Mouse (Mus musculus) heart, embryonic 14.5 days (tissue): ENCODE measurements at regions not wholly inside any gene's neighbourhood (a gene's known extent, or its start where the extent isn't known, plus 50 kb on each side); places are given as distances from the start of the nearest gene placed in this dataset.

Experiments used
- ATAC-seq: fragments of 200-750 bp; cut with Nextera tagmentation; 2 replicates; pipeline ENCODE4 v1.8.0; 2017; ENCODE audit warnings: low read depth, moderate TSS enrichment; ENCODE audit not compliant: insufficient number of reproducible peaks, insufficient read depth, low FRiP score
- H3K27ac ChIP-seq, 2 experiments: fragments of 200-500 bp in 1 of 2; fragments of 300-500 bp in 1 of 2; sonication (generic) in 1 of 2; replicated peaks in 1 of 2; 2 replicates each; pipeline ENCODE4 v1.5.1; 2012 to 2014; ENCODE audit warnings: low read depth in 2 of 2, low read length in 2 of 2, control low read depth in 1 of 2, mild to moderate bottlenecking in 1 of 2, mixed read lengths in 1 of 2; ENCODE audit not compliant: control insufficient read depth in 1 of 2, insufficient read depth in 1 of 2
- H3K27me3 ChIP-seq: fragments of 300-500 bp; sonication (generic); 2 replicates; pipeline ENCODE4 v1.6.1; 2014; ENCODE audit warnings: mild to moderate bottlenecking, low read length, control low read depth; ENCODE audit not compliant: control insufficient read depth, insufficient read depth
- H3K36me3 ChIP-seq: fragments of 300-500 bp; sonication (generic); 2 replicates; pipeline ENCODE4 v1.6.1; 2014; ENCODE audit warnings: mild to moderate bottlenecking, control low read depth, low read length, mixed read lengths; ENCODE audit not compliant: control insufficient read depth, insufficient read depth
- H3K4me1 ChIP-seq, 2 experiments: fragments of 200-500 bp in 1 of 2; fragments of 300-500 bp in 1 of 2; sonication (generic) in 1 of 2; 2 replicates each; pipeline ENCODE4 v1.6.1; 2012 to 2014; ENCODE audit warnings: low read length in 2 of 2, control low read depth in 1 of 2, mixed read lengths in 1 of 2; ENCODE audit not compliant: control insufficient read depth in 2 of 2, insufficient read depth in 2 of 2
- H3K4me2 ChIP-seq: fragments of 300-500 bp; sonication (generic); 2 replicates; pipeline ENCODE4 v1.6.1; 2014; ENCODE audit warnings: mild to moderate bottlenecking, low read length
- H3K4me3 ChIP-seq, 2 experiments: fragments of 200-500 bp in 1 of 2; fragments of 300-500 bp in 1 of 2; sonication (generic) in 1 of 2; 2 replicates each; pipeline ENCODE4 v1.5.1; 2012 to 2014; ENCODE audit warnings: low read length in 2 of 2, mild to moderate bottlenecking in 2 of 2, control low read depth in 1 of 2, low read depth in 1 of 2, moderate library complexity in 1 of 2; ENCODE audit not compliant: control insufficient read depth in 1 of 2, insufficient read depth in 1 of 2
- H3K9ac ChIP-seq: fragments of 300-500 bp; sonication (generic); 2 replicates; pipeline ENCODE4 v1.6.1; 2014; ENCODE audit warnings: mild to moderate bottlenecking, low read length
- H3K9me3 ChIP-seq: fragments of 300-500 bp; sonication (generic); 2 replicates; pipeline ENCODE4 v1.6.1; 2016; ENCODE audit warnings: low read length, control low read depth; ENCODE audit not compliant: control insufficient read depth
- whole genome bisulfite sequencing: fragments of 180-500 bp; shearing (Covaris S2); extraction: QIAGEN DNeasy Blood & Tissue Kit; methylation state at CpG from one replicate; pipeline ENCODE4 v1.1.7; 2014; 5-methylcytosine and 5-hydroxymethylcytosine counted together

DNA sequence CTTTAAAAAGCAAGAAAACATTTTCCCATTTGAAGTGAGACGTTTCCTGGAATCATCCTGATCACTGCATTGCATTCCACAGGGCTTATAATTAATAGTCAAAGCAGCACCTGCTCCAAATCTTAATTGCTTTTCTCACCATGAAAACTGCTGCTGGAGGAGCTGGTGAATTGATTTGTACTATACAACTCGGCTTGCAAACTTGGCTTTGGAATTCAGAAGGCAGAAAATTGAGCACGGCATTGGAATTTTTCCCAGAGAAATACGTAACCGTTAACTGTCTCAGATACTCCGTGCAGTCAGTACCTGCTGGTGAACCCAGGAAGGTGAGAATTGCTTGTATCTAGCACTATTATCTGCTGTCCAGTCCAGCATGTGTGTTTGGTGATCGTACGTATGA, 249.3 kb downstream of the Gm19410 start:
- ATAC-seq, result no peak

DNA sequence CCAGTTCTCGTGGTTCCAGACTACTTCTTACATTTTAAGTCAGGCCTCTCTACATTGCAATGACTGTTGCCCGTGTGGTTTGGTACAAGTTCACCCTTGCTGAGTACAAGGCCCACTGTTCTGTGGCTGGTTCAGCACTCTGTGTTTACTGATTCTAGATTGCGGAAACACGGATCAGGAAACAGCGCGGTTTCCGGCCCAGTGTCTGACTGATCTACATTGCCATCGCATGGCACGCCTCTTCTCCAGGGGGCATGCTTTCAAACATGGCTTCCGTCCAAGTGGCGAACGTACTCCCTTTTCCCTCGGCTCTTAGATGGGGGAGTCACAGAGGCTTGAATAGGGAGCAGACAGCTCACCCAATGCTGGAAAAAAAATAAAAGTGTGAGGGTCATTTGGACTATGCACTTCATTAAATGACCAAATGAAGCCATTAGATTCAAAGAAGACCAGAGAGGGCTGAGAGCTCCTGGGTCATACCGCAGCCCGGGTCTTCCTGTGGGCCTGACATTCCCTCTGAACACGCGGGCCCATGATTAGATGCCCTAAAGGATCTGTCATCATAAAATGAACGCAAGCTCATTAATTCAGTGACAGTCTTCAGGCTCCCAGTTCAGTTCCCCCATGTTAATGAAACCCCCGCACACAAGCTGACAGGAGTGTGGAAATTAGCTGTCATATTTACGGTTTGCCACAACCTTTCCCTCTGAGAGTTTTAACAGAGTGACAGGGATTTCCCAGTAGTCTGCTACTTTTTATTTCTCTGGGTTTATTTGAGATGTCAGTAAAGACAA, 250.9 kb downstream of the Gm19410 start:
- no peak for ATAC-seq
- Histone ChIP-seq H3K27me3 (no peaks in the 10 kb centered on the region), H3K9ac (no peak overlapping the region), H3K4me2 (no peak overlapping the region), H3K4me1 (no peaks in the 10 kb centered on the region), H3K9me3 (no peaks in the 10 kb centered on the region), H3K4me3 (no peak overlapping the region), H3K36me3 (no peaks in the 10 kb centered on the region), H3K27ac (no peak overlapping the region)
- WGBS, result 83% methylated on average over 20 of the region's 20 CpGs

More for the DNA sequence above, 249.3 kb downstream of the Gm19410 start:
- H3K4me2 ChIP-seq, result no peak overlapping the region
- no peak overlapping the region for H3K27ac ChIP-seq
- H3K9me3 ChIP-seq, result no peaks in the 10 kb centered on the region
- no peak overlapping the region for H3K9ac ChIP-seq
- WGBS, result 76% methylated on average over 8 of the region's 8 CpGs
- no peak overlapping the region for H3K4me3 ChIP-seq
- H3K27me3 ChIP-seq, result no peaks in the 10 kb centered on the region
- H3K36me3 ChIP-seq, result no peaks in the 10 kb centered on the region
- H3K4me1 ChIP-seq, result peaks cover 0 to 2% of the 10 kb centered on the region in 2 experiments; a peak in 2 of 4 replicates

DNA sequence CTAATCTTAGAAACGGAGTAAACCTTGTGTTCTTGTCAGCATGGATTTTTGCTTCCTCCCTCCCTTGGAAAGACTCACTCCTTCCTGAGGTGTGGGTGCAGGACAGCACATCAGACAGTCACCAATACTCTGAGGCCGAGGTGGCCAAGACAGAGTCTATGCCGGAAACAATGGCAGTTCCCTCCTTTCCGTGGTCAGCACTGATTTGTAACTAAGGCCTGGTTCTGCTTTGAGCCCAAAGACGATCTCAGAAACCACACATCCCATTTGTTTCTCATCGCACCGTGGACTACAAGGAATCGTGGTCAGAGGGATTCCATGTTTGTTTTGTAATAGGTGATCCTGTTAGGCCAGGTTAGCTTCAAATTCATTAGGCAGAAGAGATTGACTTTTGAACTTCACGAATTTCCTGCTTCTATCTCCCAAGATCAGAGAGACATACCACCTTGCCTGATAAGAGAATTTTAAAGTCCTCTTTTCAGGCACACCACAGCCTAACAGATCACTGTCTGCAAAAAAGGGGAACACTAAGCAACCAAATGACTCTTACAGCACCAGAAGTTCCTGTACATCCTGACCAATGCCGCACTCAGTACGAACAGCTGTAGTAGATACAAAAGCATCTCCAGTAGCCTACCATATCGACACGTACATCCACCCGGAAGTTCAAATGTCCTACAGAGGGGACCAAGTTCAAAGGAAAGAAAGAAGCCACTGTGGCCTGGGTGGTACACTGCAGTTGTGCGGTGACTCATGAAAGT, 253.6 kb downstream of the Gm19410 start:
- Histone ChIP-seq H3K27ac (no peak overlapping the region), H3K27me3 (no peaks in the 10 kb centered on the region), H3K4me3 (no peak overlapping the region), H3K9me3 (no peaks in the 10 kb centered on the region), H3K4me1 (no peaks in the 10 kb centered on the region), H3K9ac (no peak overlapping the region), H3K4me2 (no peak overlapping the region), H3K36me3 (no peaks in the 10 kb centered on the region)
- no peak for ATAC-seq
- WGBS, result 80% methylated on average over 15 of the region's 15 CpGs

DNA sequence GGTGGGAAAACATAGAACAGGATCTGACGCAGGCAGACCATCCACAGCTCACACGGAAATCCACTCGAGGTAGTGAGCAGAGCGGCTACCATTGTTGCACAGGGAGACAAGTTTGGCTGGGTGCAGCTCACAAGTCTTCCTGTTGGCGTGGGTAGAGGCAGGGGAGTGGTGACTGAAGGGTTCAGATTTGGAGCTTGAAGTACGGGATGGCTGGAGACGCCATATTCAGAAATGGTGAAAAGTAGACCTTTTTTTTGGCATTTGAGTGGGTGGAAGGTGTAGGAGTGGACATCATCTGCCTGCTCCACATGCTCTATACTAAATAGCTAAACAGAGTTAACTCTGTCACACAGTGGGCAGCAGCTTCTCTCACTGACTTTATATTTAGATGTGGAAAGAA, 254.3 kb downstream of the Gm19410 start:
- Histone ChIP-seq H3K36me3 (no peaks in the 10 kb centered on the region), H3K27me3 (no peaks in the 10 kb centered on the region), H3K4me1 (no peaks in the 10 kb centered on the region), H3K9ac (no peak overlapping the region), H3K9me3 (no peaks in the 10 kb centered on the region), H3K4me2 (no peak overlapping the region), H3K27ac (no peak overlapping the region), H3K4me3 (no peak overlapping the region)
- ATAC-seq, result no peak
- 88% methylated on average over 7 of the region's 7 CpGs for WGBS

DNA sequence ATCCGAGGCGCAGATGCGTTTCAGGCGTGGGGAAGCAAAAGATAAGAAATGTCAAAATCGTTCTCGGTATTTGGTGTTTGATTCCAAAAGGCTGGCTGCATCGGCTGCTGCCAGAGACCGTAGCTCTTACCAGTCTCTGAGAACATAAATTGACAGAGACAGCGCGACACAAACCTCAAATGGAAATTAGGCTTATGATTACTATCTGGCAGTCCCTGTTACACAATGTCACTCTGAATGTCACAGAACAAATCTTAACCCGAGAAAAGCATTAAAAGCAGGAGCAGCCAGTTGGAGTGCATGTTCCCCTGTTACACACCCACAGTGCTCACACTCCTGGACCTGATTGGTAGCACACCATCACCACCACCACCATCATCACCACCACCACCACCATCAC, 262.0 kb downstream of the Gm19410 start:
- no peaks in the 10 kb centered on the region for H3K36me3 ChIP-seq
- no peaks in the 10 kb centered on the region; a peak in 2 of 4 replicates for H3K4me1 ChIP-seq
- 73% methylated on average over 11 of the region's 11 CpGs for WGBS

DNA sequence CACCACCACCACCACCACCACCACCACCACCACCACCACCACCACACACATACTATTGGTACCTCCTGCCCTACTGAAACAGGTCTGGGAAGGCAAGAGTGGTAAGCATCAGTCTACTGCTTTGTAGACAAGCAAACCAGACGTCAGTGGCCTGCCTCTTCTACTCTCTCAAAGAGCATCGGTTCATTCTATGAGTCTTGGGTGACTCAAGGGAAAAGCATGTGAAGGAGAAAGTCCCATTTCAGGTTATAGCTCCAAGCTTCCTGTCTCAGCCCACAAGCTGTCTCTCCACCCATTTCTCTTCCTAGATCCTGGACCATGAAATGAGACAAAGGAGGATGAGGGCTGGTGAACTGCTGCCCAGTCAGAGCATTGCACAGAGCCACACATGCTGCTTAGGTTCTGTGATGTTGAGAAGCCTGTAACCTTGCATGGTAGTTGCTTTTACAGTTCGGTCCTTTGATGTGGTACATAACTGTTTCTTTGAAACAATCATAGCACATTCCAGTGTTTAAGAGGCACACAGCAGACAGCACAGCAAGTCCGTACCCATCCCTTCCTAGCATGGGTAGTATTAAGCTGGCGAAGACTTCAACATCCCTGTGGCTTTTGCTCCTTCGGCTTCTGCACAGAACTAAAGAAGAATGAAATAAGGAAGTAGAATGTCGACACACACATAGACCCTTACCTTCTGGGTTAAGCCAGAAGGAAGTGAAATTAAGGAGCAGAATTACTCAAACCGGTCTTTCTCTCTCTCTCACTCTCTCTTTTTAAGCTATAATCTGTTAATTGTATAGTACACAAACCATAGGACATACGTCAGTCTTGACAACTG, 262.7 kb downstream of the Gm19410 start:
- 80% methylated on average over 9 of the region's 9 CpGs for WGBS
- Histone ChIP-seq H3K9me3 (no peaks in the 10 kb centered on the region), H3K4me2 (no peak overlapping the region), H3K36me3 (no peaks in the 10 kb centered on the region), H3K27ac (no peak overlapping the region), H3K9ac (no peak overlapping the region), H3K27me3 (no peaks in the 10 kb centered on the region), H3K4me1 (no peaks in the 10 kb centered on the region; a peak in 2 of 4 replicates), H3K4me3 (no peak overlapping the region)
- ATAC-seq, result no peak

More for the DNA sequence above, 262.0 kb downstream of the Gm19410 start:
- H3K27ac ChIP-seq, result no peak overlapping the region
- H3K9me3 ChIP-seq, result no peaks in the 10 kb centered on the region
- no peaks in the 10 kb centered on the region for H3K27me3 ChIP-seq
- no peak for ATAC-seq
- no peak overlapping the region for H3K9ac ChIP-seq
- no peak overlapping the region for H3K4me2 ChIP-seq
- no peak overlapping the region for H3K4me3 ChIP-seq

DNA sequence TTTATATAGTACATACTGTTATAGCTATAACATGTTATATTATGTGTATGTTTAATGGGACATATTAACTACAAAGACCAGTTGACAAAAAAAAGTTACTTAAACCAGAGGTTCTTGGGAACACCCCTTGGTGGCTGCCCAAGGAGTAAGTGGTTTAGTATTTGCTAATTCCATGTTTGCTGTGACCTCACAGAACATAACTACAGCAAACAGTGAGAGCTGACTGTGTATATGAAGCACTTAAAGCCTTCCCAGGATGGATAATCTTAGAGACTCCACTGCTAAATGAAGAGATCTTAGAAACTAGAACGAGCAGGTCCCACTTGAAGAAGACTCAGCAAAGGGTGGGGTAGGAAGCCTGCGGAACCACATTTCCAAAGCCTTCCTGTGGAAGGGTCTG, 263.9 kb downstream of the Gm19410 start:
- H3K27me3 ChIP-seq, result no peaks in the 10 kb centered on the region
- WGBS, result 79% methylated on average over 2 of the region's 2 CpGs
- H3K9ac ChIP-seq, result no peak overlapping the region
- ATAC-seq, result no peak
- H3K4me3 ChIP-seq, result no peak overlapping the region
- H3K9me3 ChIP-seq, result no peaks in the 10 kb centered on the region
- no peaks in the 10 kb centered on the region for H3K36me3 ChIP-seq
- H3K4me1 ChIP-seq, result no peaks in the 10 kb centered on the region; a peak in 2 of 4 replicates
- no peak overlapping the region for H3K27ac ChIP-seq
- no peak overlapping the region for H3K4me2 ChIP-seq
